Mouse (Mus musculus): ENCODE results near the gene Mipep.

DNA sequence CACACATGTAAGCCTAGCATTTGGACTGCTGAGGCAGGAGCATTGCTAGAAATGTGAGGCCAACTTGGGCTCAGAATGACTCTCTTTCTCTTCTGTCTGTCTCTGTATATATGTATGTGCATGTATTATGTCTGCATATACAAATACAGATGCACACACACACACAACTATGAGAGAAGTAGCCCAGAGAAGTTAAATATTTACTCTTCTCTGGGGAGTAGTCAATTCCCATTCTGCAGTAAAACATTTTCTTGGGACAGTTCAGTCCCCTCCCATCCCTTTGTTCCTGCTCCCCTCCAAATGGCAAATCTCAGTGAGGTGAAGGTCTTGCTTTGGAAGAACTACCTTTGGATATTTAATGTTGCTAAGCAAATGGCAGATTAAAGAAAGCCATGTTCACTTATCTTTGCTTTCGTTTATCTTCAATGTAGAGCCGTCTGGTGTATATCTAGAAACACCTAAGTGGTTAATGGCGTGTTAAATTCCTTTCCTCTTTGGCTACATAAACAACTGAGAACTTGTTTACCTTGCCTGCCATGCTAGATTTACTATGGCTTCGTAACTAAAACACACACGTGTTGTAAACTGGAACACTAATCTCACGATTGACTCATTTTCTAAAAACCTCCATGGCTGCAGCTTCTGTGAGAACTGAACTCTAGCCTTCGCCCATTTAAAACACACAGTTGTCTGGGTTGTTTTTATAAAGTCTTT lies 72.0 kb downstream of the Mipep start:
- TF ChIP-seq CTCF (IDR thresholded peaks at IDR 0.05; ENCODE audit: extremely low read depth, insufficient read depth, insufficient read length, insufficient replicate concordance) (no peak), POLR2A (IDR thresholded peaks at IDR 0.05; ENCODE audit: low read depth, low read length) (no peak)
